Mouse (Mus musculus) testis, postnatal 10 days (tissue): ENCODE data around the gene Gm13697.

ENCODE experiments used
- DNase-seq: peaks from one replicate; pipeline ENCODE4 v3.0.0; 2021; ENCODE audit warnings: low spot score

Gene Gm13697

DNA sequence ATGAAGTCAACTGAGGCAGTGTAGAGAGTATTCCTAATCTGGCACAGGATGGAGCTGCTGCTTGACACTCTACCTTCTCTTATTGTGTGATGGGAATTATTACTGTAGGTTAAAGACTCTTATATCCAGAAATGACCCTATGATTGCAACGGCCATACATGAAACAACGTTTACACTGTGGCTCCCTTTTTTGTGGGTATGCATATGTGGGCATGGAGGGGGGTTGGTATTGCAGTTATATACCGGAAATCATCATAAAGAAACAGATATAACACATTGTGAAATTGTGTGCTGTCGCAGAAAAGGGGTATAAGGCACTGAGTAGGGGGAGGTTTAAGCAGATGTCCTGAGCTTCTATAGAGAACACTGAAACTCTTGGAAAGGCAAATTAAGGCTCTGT, 51.5 kb downstream of the Gm13697 start:
- DNase-seq, result no peak
